Comparison of ENCODE assay signal across 8 mouse cellular contexts in the genomic region with DNA sequence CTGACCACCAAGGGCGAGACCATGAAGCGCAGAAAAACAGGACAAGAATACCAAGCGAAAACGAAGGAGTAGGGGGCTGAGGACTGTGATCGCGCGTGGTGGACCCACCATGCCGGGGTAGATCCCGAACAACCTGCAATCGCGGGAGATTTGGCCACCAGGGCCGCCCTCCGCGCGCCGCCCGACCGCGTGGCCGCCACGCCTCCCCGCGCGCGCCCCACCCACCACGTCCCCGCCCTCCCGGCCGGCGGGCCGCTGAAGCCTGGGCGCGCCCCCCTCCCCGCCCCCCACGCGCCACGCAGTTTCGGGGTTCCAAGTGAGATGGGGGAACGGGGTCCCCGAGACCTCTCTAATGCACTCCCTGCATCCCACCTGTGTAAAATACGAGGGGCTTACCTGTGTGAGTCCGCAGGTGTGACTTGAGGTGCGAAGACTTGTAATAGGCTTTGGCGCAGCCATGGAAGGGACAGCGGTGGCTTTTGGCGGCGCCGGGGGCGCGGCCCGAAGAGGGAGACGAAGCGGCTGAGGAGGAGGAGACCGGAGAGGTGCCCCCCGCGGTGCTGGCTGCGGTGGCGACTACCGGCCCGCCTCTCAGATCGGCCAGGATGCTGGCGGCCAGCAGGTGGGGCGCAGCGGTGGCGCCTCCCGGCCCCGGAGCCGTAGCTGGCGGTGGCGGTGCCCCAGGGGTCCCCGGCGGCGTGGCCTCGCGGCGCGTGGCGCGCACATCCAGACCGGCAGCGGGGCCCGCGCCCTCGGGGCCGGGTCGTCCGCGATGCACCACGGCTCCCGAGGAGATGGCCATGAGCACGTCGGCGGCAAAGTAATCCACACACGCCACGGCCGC. TPM values are rescaled to one million over a fixed set of nuclear protein-coding genes. Genes with fewer than 3 reads are reported as not detected.
DNase-seq lines count a peak whose midpoint lies in the region; ATAC-seq and TF ChIP-seq lines count a peak whose summit lies in the region.

No protein-coding gene starts in this region.

- peak; percentile 98 for DNase-seq in heart, adult 11 months
- DNase-seq in heart, postnatal 25 days (ENCODE audit: low spot score) = no peak
- peak; percentile 63 to 75 for DNase-seq in adrenal gland, adult 18-20 months (ENCODE audit: low spot score in 2 of 2)
- DNase-seq in forebrain, embryonic 10.5 days (ENCODE audit: extremely low spot score, low spot score) = peak; percentile 62
- no peak for DNase-seq in liver, adult 2 months (ENCODE audit: extremely low read depth, low read depth, low spot score)
- peak; percentile 50 to 64 for DNase-seq in natural killer cell, adult 2 months (ENCODE audit: low spot score in 2 of 2)
- DNase-seq in thymus, postnatal 10 days (ENCODE audit: low spot score in 2 of 2) = peak; percentile 47 to 51

- H3K27ac ChIP-seq in forebrain, embryonic 10.5 days = peak overlapping the region; percentile 91
- peak overlapping the region; percentile 86 for H3K27ac ChIP-seq in hindbrain, embryonic 13.5 days
- H3K27ac ChIP-seq in liver, adult 2 months (replicated peaks; ENCODE audit: insufficient read depth, low read depth, low read length) = peak overlapping the region; percentile 60

- H3K4me3 ChIP-seq in forebrain, embryonic 10.5 days = peak overlapping the region; percentile 85
- peak overlapping the region; percentile 77 for H3K4me3 ChIP-seq in hindbrain, embryonic 13.5 days
- peak overlapping the region; percentile 93 for H3K4me3 ChIP-seq in liver, adult 2 months (ENCODE audit: insufficient read depth, low read depth, low read length)

- H3K9me3 ChIP-seq in forebrain, embryonic 10.5 days = no peaks in the 10 kb centered on the region
- no peaks in the 10 kb centered on the region for H3K9me3 ChIP-seq in hindbrain, embryonic 13.5 days

- peak overlapping the region; percentile 93 for H3K4me2 ChIP-seq in hindbrain, embryonic 13.5 days

- H3K79me2 ChIP-seq in liver, adult 2 months (ENCODE audit: control insufficient read depth, insufficient read depth, low read length) = peaks cover 19% of the 10 kb centered on the region

- WGBS in forebrain, embryonic 10.5 days = under 1% methylated on average over 95 of the region's 96 CpGs
- WGBS in hindbrain, embryonic 13.5 days = under 1% methylated on average over 89 of the region's 96 CpGs
- under 1% methylated on average over 90 of the region's 96 CpGs for WGBS in liver, adult 2 months

- peak overlapping the region; percentile 86 for H3K9ac ChIP-seq in hindbrain, embryonic 13.5 days
- H3K9ac ChIP-seq in liver, adult 2 months (ENCODE audit: low read depth, low read length) = peak overlapping the region; percentile 94

- peaks cover 78% of the 10 kb centered on the region for H3K4me1 ChIP-seq in forebrain, embryonic 10.5 days
- peaks cover 65% of the 10 kb centered on the region for H3K4me1 ChIP-seq in hindbrain, embryonic 13.5 days (replicated peaks)
- H3K4me1 ChIP-seq in liver, adult 2 months (ENCODE audit: control insufficient read depth, insufficient read depth, low read length) = peaks cover 9% of the 10 kb centered on the region

- no peak for TF ChIP-seq POLR2A in liver, adult 2 months (IDR thresholded peaks at IDR 0.05; ENCODE audit: extremely low read depth, insufficient read depth, low read length)

- peak; percentile 1; the same call in 1 of the 2 replicates for ATAC-seq in hindbrain, embryonic 13.5 days (ENCODE audit: low FRiP score)

- H3K36me3 ChIP-seq in forebrain, embryonic 10.5 days (replicated peaks) = no peaks in the 10 kb centered on the region; the same call in 1 of the 2 replicates
- no peaks in the 10 kb centered on the region; the same call in 1 of the 2 replicates for H3K36me3 ChIP-seq in hindbrain, embryonic 13.5 days
- no peaks in the 10 kb centered on the region for H3K36me3 ChIP-seq in liver, adult 2 months (ENCODE audit: control insufficient read depth, insufficient read depth, low read length)

- H3K27me3 ChIP-seq in forebrain, embryonic 10.5 days (ENCODE audit: poor library complexity, severe bottlenecking) = no peaks in the 10 kb centered on the region
- H3K27me3 ChIP-seq in hindbrain, embryonic 13.5 days = no peaks in the 10 kb centered on the region
- H3K27me3 ChIP-seq in liver, adult 2 months (ENCODE audit: control insufficient read depth, insufficient read depth, low read length) = no peaks in the 10 kb centered on the region

- intact Hi-C loops in heart, postnatal 25 days (cut with DNase I) = no loop called here

- no peak; the same call in 1 of the 2 replicates for TF ChIP-seq CTCF in liver, adult 2 months (IDR thresholded peaks at IDR 0.05; ENCODE audit: low read depth, low read length)

RNA-seq across cellular contexts. Expression of gene Klf16, which starts 0.5 kb away (rescaled TPM):
- total RNA-seq in heart, postnatal 25 days (2021) = 1 to 10 TPM; 3.0 to 4.5 TPM
- 10 to 100 TPM; 11.3 to 12.3 TPM for total RNA-seq in adrenal gland, adult 18-20 months (2021)
- polyA plus RNA-seq in forebrain, embryonic 10.5 days (2016; fragmentation: Nextera tagmentation; extraction: Ambion mirVana) = 7.4 and 7.5 TPM in 2 replicates
- polyA plus RNA-seq in hindbrain, embryonic 13.5 days (2015; fragmentation: Nextera tagmentation; extraction: Ambion mirVana) = 4.6 and 4.9 TPM in 2 replicates
- total RNA-seq in liver, adult 2 months (2014; rRNA removed) = 0.74 and 1.3 TPM in 2 replicates
- polyA plus RNA-seq in liver, adult 2 months (2012; rRNA removed) = 4.2 and 5.5 TPM in 2 replicates

RNA-seq across cellular contexts. Expression of gene Abhd17a, which starts 13.6 kb away (rescaled TPM):
- total RNA-seq in heart, postnatal 25 days (2021) = 10 to 100 TPM; 50.1 to 51.1 TPM
- 100 to 1,000 TPM in 1 of 2 experiments, 10 to 100 TPM in 1; 94.5 to 102 TPM for total RNA-seq in adrenal gland, adult 18-20 months (2021)
- 71.8 and 75.5 TPM in 2 replicates for polyA plus RNA-seq in forebrain, embryonic 10.5 days (2016; fragmentation: Nextera tagmentation; extraction: Ambion mirVana)
- polyA plus RNA-seq in hindbrain, embryonic 13.5 days (2015; fragmentation: Nextera tagmentation; extraction: Ambion mirVana) = 93.8 and 96.2 TPM in 2 replicates
- total RNA-seq in liver, adult 2 months (2014; rRNA removed) = 45.7 and 59.3 TPM in 2 replicates
- 194 and 205 TPM in 2 replicates for polyA plus RNA-seq in liver, adult 2 months (2012; rRNA removed)

RNA-seq across cellular contexts. Expression of gene Rexo1, which starts 15.2 kb away (rescaled TPM):
- 10 to 100 TPM; 11.1 to 12.2 TPM for total RNA-seq in heart, postnatal 25 days (2021)
- 10 to 100 TPM; 32.9 to 48.4 TPM for total RNA-seq in adrenal gland, adult 18-20 months (2021)
- polyA plus RNA-seq in forebrain, embryonic 10.5 days (2016; fragmentation: Nextera tagmentation; extraction: Ambion mirVana) = 32.8 and 34.8 TPM in 2 replicates
- polyA plus RNA-seq in hindbrain, embryonic 13.5 days (2015; fragmentation: Nextera tagmentation; extraction: Ambion mirVana) = 28.8 and 31.3 TPM in 2 replicates
- total RNA-seq in liver, adult 2 months (2014; rRNA removed) = 4.4 and 5.5 TPM in 2 replicates
- polyA plus RNA-seq in liver, adult 2 months (2012; rRNA removed) = 28.1 and 36.8 TPM in 2 replicates

RNA-seq across cellular contexts. Expression of gene Scamp4, which starts 26.1 kb away (rescaled TPM):
- 10 to 100 TPM; 21.0 to 21.7 TPM for total RNA-seq in heart, postnatal 25 days (2021)
- total RNA-seq in adrenal gland, adult 18-20 months (2021) = 10 to 100 TPM; 49.7 to 54.4 TPM
- 91.5 and 93.0 TPM in 2 replicates for polyA plus RNA-seq in forebrain, embryonic 10.5 days (2016; fragmentation: Nextera tagmentation; extraction: Ambion mirVana)
- polyA plus RNA-seq in hindbrain, embryonic 13.5 days (2015; fragmentation: Nextera tagmentation; extraction: Ambion mirVana) = 65.1 and 67.5 TPM in 2 replicates
- total RNA-seq in liver, adult 2 months (2014; rRNA removed) = 7.6 and 11.4 TPM in 2 replicates
- polyA plus RNA-seq in liver, adult 2 months (2012; rRNA removed) = 61.2 and 63.2 TPM in 2 replicates

RNA-seq across cellular contexts. Expression of gene Adat3, which starts 26.1 kb away (rescaled TPM):
- 1 to 10 TPM in 1 of 2 experiments, under 1 TPM in 1; 0.84 to 1.2 TPM for total RNA-seq in heart, postnatal 25 days (2021)
- 1 to 10 TPM; 1.8 to 2.1 TPM for total RNA-seq in adrenal gland, adult 18-20 months (2021)
- 10.7 and 11.9 TPM in 2 replicates for polyA plus RNA-seq in forebrain, embryonic 10.5 days (2016; fragmentation: Nextera tagmentation; extraction: Ambion mirVana)
- polyA plus RNA-seq in hindbrain, embryonic 13.5 days (2015; fragmentation: Nextera tagmentation; extraction: Ambion mirVana) = 4.4 and 6.4 TPM in 2 replicates
- 0.28 and 1.4 TPM in 2 replicates for total RNA-seq in liver, adult 2 months (2014; rRNA removed)
- 3.3 and 5.5 TPM in 2 replicates for polyA plus RNA-seq in liver, adult 2 months (2012; rRNA removed)

Comparison
In these comparisons a context has a peak if more than half of its experiments do, and no peak if none do; other contexts are left out.
1. DNase-seq: peak in heart, adult 11 months (single experiment), adrenal gland, adult 18-20 months (2 of 2), forebrain, embryonic 10.5 days (single experiment), natural killer cell, adult 2 months (2 of 2) and thymus, postnatal 10 days (2 of 2); none in heart, postnatal 25 days (single experiment) and liver, adult 2 months (single experiment).
2. Peak in every context shown above with its lines, with median percentiles within 50 percentile points of each other: H3K27ac ChIP-seq and H3K4me3 ChIP-seq.